Mouse (Mus musculus): Measurements from ENCODE around the gene Nemp1.

The Nemp1 gene

DNA sequence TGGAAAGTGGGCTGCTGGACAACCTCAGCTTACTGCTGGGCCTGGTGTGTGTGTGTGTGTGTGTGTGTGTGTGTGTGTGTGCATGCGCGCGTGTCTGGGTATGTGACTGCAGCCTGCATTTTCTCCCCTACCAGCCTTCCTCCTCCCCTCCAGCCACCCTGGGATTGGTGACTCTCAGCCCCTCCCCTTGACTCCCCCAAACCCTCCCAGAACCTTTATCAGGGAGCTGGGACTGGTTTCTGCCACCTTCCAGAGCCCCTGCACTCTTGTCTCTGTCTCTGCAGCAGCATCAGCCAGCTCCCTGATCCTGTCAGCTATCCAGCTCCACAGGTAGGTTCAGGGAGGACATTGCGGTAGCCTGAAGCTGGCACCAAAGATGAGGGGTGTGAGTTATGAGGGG is 58.4 kb downstream of the Nemp1 start:
- no peak for DNase-seq (ENCODE audit: low spot score in 2 of 2)

DNA sequence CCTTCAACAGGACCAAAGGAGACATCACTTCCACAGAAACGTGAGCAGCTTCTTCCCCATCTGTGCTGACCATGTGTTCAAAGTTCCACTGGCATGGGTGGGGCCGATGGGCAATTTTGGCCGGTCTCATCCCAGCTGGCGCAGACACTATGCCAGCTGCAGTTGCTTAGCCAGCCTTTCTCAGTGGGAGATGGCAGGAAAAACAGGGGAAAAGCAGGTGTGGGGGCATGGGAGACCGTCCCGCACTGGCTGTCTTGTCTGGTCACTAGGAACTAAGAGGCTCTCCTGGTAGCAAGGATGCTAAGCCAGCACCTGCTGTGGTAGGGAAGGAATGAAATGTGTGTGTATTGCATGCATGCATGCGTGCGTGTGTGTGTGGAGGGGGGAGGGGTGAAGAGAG is 61.7 kb downstream of the Nemp1 start:
- DNase-seq (ENCODE audit: low spot score in 2 of 2) = no peak

DNA sequence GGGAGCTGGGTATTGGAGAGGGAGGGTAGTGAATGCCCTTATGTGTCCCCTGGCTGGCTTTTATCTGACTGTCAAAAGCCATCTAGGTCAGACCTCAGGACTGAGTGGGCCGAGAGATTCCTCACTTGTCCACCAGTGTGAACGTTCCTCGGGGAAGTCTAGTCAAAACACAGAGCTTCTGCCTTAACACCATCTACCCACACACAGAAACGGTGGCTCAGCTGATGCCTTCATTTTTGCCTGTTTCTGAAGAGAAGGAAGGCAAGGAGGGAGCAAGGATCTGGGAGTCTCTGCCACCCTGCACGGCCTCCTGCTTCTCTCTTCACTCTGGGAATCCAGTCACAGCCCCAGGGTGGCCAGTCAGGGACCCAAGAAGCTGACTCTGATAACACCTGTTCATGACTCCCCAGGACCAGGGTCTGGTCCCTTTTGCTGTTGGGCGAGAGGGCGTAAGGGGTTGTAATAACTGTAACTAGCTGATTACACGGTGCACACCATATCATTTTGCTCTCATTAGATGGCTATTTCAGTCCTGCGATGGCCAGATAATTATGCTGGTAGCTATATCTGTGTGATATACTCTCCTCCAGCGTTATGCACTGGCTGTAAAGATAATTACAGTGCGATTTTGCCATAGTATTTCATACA is 63.7 kb downstream of the Nemp1 start:
- peak; percentile 29 to 30 for DNase-seq (ENCODE audit: low spot score in 2 of 2)

DNA sequence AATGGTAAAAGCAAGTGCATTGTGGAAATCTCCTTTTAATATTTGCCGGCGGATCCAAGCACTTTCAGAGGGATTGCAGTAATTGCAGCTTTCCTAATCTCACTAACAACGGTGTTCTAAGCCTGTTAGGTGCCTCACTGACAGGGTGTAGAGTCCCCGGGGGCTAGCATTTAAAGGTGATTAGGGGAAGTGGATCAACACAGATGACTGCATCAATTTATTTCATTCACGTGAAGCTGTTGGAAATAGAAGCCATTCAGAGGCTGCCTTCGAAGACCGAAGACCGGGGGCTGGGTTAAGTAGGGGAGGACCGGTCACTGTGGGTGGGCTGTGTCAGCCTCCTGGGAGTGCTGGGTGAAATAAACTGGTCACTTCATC is 64.2 kb downstream of the Nemp1 start:
- DNase-seq (ENCODE audit: low spot score in 2 of 2) = no peak

DNA sequence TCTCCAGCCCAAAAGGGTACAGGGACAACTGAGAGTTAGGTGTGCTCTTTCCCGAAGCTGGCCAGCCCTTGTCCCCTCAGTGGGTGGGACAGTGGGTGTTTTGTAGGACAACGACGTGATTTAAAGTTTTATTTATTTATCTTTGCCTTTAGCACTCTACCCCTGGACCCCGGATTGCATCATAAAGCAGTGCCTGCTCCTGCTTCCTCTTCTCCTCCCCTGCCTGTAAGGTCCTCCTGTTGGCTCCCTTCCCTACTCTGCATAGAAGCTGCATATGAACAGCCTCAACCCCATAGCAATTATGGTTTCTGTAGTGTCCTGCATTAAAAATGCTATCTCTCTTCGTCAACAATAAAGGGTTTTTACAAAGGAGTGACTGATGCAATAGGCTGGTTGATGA is 64.7 kb downstream of the Nemp1 start:
- no peak for DNase-seq (ENCODE audit: low spot score in 2 of 2)

DNA sequence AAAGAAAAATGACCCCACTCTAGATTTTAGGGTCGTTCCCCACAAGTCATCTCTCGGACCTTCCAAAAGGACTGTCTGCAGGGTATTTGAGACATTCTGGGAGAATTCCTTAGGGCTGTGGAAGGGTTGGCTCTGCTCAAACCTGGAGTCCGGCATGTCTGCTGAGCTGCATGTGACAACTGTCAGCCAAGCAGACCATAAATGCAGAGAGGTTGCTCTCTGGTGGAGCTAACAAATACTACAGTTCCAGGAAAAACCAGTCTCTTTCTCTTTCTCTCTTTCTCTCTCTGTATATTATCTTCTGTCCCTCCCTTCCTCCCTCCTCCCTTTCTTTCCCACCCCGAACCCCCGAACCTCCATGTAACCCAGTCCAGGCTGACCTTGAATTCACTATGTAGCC is 67.7 kb downstream of the Nemp1 start:
- DNase-seq (ENCODE audit: low spot score in 2 of 2) = no peak

DNA sequence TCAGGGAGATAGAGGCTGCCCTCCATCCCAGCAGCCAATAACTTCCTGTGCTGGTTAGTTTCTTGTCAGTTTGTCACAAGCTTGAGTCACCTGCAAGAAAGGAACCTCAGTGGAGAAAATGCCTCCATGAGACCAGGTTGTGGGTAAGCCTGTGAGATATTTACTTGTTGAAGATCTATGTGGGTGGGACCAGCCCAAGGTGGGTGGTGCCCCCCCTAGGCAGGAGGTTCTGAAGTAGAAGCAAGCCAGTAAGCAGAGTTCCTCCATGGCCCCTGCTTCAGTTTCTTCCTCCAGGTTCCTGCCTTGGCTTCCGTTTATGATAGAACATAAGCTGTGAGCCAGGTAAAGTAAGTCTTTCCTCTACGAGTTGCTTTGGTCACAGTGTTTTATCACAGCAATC is 69.6 kb downstream of the Nemp1 start:
- no peak for DNase-seq (ENCODE audit: low spot score in 2 of 2)

DNA sequence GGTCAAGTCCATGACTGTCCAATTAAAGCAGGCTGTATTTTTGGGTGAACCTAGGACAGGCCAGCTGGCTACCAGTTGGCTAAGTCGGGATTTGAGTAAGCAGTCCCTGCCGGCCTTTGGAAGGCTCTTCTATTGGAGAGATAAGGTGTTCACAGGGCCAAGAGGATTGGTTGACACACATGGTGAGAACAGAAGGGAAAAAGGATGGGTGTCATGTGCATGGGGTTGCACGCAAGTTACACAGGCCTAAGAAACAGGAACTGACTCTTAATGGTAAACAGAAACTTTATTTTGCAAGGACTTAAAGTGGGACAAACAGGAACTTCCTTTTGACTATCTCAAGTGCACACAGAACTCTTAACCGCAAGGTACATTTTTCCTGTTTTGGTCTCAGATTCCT is 70.2 kb downstream of the Nemp1 start:
- DNase-seq (ENCODE audit: low spot score in 2 of 2) = no peak

DNA sequence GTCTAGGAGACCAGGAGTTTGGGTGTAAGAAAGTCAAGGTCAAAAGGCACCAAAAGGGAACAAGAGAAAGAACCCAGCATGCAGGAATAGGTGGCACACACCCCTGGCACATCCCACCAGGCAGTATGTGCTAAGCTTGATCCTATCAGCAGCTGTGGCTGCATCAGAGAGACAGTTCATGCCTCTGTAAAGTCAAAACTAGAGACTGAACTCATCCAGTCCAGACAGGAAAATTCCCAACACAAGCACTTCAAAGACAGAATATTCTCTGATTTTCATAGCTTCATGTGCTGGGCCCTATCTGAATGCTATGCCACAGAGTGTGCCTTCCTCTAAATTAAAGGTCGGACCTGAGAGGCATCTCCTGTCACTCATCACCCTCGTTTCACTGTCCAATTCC is 70.9 kb downstream of the Nemp1 start:
- no peak for DNase-seq (ENCODE audit: low spot score in 2 of 2)

DNA sequence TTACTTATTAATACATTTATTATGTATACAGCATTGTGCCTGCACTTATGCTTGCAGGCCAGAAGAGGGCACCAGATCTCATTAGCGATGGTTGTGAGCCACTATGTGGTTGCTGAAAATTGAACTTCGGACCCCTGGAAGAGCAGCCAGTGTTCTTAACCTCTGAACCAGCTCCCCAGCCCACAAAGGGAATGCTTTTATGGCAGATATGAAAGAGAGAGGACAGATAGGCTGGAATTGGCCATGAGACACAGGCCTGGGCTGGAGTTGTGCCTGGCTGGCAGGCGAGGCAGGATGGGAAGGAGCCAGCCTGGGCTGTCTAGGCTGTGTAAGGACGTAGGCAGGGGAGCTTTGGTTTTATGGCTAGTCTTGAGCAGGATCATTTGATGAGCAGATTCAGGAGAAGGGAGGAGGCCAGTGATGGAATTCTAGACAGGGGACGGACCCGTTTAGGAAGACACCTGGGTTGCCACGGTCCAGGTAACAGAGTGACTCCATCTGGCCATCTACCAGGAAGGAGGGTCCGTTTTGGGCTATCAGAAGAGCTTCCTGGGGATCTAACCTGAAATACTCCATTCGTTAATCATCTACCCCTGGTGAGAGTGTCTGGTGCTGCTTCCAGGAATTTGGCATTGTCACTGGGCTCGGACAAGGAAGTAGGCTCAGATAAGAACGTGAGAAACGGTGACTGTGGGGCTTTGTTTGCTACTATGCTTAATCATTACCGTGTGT is 71.6 kb downstream of the Nemp1 start:
- no peak for DNase-seq (ENCODE audit: low spot score in 2 of 2)

DNA sequence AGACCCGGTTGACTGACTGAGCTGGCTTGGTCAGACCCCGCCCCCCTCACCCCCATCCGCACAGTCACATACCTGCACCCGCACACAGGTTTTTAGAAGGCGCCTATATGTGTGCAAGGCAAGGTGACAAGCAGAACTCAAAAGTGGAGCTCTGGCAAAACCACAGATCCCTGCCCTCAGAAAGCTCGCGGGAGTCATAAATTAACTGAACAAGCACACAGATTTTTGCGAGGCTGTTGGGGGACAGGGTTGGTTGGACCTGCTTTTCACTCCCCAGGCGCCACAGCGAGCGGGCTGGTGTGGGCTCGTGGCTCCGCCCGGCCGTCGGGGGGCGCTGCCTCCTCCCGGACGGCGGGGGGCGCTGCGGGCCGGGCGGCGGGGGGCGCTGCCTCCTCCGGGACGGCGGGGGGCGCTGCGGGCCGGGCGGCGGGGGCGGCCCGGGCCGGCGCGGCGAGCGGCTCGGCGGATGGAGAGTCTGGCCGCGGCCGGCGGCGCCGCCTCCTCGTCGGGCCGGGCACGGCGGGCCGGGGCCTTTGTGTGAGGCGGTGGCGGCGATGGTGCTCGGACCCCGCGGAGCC is 72.5 kb downstream of the Nemp1 start, which contains the start of gene Zbtb39:
TSS of gene Zbtb39 (plus strand) at position 456 of the 578 bp plus-strand sequence.
- DNase-seq (ENCODE audit: low spot score in 2 of 2) = peak; percentile 57 to 65

DNA sequence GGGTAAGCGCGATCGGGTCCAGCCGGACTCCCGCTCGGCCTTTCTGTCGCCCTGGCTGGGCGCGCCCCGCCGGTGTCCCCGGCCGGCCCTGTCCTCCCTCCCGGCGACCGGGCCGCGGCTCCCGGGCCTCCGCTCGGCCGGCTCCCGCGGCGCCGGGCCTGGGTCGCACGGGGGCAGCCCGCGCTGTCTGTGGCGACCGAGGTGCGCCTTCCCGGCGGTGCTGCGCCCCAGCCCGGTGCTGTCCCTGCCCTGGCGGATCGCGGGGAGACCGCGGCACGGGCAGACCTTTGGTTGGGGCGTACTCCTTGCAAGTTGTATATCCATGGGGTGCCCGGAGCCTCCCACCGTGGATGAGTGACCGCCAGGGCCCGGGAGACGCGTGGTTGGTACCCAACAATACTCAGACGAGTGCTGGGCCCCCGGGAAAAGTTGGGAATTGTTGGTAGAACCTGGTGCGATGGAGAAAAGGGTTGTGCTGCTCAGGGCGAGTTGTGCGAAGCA is 73.0 kb downstream of the Nemp1 start:
- peak; percentile 27 to 30 for DNase-seq (ENCODE audit: low spot score in 2 of 2)

DNA sequence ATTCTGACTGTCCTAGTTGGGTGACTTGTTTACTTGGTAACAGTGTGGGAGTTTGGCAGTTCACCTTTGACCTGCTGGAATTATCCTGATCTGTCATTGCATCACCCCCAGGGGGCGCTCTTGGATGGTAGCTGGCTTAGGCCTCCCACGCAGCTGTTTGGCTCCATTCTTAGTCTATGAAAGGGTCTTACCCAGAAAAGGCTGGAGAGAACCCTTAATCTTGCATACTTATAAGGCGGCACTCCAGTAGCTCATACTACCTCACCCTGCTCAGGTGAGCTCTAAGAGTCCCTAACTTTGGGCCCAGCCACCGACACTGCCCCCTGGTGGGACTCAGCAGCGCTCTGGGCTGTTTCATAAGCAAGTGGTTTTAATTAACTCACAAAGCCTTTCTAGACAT is 78.0 kb downstream of the Nemp1 start:
- DNase-seq (ENCODE audit: low spot score in 2 of 2) = no peak

DNA sequence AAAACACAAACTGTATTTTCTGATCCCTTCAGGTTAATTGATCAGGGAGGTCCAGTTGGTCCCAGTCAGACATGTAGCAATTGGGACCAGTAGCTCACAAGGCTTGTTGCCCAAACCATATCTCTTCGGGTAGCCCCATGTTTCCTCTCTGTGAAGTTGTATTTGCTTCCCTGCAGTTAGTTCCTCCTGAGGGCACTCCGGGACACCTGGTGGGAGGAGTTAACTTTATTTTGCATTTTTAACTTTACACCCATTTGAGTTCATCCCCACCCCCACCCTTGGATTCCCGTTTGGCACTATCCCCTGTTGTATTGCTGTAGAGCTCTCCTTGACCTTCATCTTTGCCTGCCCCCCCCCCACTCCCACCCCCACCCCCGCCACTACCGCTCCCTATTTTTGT is 79.2 kb downstream of the Nemp1 start:
- DNase-seq (ENCODE audit: low spot score in 2 of 2) = no peak

DNA sequence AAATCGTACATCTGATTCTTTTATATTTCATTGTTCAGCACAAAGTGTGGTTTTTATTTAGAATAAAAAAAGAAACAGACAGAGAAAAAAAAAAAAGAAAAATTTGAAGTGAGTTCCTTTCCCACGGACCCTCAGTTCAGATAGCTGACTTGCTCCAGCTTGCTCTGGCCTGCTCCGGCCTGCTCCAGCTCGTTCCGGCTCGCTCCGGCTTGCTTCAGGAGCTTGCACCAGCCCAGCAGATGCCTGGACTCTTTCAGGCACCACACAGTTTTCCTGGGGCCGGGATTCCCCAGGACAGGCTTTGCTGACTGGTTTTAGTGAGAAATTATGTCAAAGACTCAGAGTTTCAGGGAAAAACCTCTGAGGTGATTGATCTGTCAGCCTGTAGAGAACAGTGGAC is 80.6 kb downstream of the Nemp1 start:
- DNase-seq (ENCODE audit: low spot score in 2 of 2) = no peak

DNA sequence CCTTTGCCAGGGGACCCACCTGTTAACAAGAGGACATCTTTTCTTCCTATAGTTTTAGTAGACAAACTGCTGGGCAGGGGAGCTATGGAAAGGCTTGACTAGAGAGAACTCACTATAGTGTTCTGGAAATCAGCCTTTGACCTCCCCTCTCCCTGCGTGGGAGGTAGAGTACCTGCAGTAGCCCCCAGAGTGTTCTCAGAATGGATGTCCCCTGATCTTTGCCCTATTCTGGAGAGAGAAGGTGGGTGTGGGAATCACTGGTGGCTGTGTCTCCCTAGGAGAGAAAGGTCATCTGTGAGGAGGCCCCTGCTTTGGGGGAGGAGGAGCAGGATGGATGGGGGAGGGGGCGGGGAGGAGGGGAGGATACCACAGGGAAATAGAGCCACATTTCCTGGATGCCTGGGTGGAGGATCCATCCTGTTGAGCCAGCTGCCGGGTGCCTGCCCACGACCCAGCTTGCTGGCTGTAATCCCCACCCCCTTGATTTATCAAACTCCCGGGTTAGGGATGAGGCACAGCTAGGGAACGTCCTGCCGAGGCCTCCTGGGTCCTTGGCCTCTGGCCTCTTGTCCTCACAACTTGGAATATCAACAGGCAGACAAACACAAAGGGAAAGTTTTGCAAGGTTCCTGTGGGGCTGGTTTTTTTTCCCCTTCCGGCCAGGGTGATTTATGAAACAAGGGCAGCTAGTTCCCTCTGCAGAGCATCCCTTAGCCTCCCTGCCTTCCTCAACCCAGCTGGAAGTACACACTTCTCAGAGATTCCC is 82.3 kb downstream of the Nemp1 start:
- no peak for DNase-seq (ENCODE audit: low spot score in 2 of 2)

DNA sequence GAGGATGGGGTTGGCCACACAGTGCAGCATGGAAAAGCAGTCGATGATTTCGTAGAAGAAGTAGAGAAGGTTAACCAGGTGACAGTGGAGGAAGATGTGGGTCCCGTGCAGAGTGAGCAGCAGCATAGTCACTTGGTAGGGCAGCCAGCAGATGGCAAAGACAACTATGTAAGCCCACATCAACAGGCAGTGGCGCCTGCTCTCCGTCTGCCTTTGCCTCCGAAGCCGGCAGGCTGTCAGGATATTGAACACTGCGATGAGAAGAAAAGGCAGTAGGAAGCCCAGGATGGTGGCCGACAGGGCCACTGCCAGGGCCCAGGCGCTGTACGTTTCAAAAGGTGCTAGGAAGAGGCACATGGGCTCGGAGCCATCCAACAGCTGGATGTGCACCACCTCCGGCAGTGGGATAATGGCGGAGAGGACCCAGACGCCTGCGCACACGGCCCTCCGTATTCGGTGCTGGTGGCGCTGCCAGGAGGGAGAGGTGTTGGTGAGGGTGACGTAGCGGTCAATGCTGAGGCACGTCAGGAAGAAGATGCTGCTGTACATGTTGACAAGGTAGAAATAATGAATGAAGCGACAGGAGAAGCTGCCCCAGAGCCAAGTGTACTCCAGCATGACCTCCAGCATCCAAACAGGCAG is 83.6 kb downstream of the Nemp1 start:
- peak in 1 of 2 experiments; percentile 44 for DNase-seq (ENCODE audit: low spot score in 2 of 2)

Measured in right cerebral cortex, adult 2 months (tissue).